Mouse (Mus musculus) heart, embryonic 12.5 days (tissue): ENCODE measurements at regions not wholly inside any gene's neighbourhood (a gene's known extent, or its start where the extent isn't known, plus 50 kb on each side); places are given as distances from the start of the nearest gene placed in this dataset.
"Not testable (repeated sequence)": the region's sequence is repeated elsewhere in the genome, so short reads cannot be mapped to it uniquely, and the experiment has no call there.

ENCODE experiments used
- ATAC-seq: fragments of 200-750 bp; cut with Nextera tagmentation; 2 replicates; pipeline ENCODE4 v1.8.0; 2017; ENCODE audit warnings: moderate TSS enrichment, moderate library complexity; ENCODE audit not compliant: insufficient number of reproducible peaks, low FRiP score
- H3K27ac ChIP-seq: fragments of 300-500 bp; sonication (generic); 2 replicates; pipeline ENCODE4 v1.5.1; 2016; ENCODE audit warnings: mild to moderate bottlenecking, moderate library complexity; ENCODE audit not compliant: poor library complexity, severe bottlenecking
- H3K27me3 ChIP-seq: fragments of 300-500 bp; sonication (generic); replicated peaks from 2 replicates; pipeline ENCODE4 v1.6.1; 2016; ENCODE audit warnings: mild to moderate bottlenecking, moderate library complexity
- H3K36me3 ChIP-seq: fragments of 300-500 bp; sonication (generic); 2 replicates; pipeline ENCODE4 v1.6.1; 2016; ENCODE audit warnings: mild to moderate bottlenecking, moderate library complexity
- H3K4me1 ChIP-seq: fragments of 300-500 bp; sonication (generic); replicated peaks from 2 replicates; pipeline ENCODE4 v1.6.1; 2016; ENCODE audit warnings: mild to moderate bottlenecking
- H3K4me2 ChIP-seq: fragments of 300-500 bp; sonication (generic); 2 replicates; pipeline ENCODE4 v1.6.1; 2016; ENCODE audit warnings: mild to moderate bottlenecking, moderate library complexity
- H3K4me3 ChIP-seq: fragments of 300-500 bp; sonication (generic); 2 replicates; pipeline ENCODE4 v1.5.1; 2016; ENCODE audit warnings: mild to moderate bottlenecking
- H3K9ac ChIP-seq: fragments of 300-500 bp; sonication (generic); 2 replicates; pipeline ENCODE4 v1.6.1; 2016; ENCODE audit warnings: mild to moderate bottlenecking, moderate library complexity
- H3K9me3 ChIP-seq: fragments of 300-500 bp; sonication (generic); replicated peaks from 2 replicates; pipeline ENCODE4 v1.6.1; 2016; ENCODE audit warnings: mild to moderate bottlenecking, moderate library complexity
- WGBS: fragments of 180-500 bp; shearing (Covaris S2); methylation state at CpG from one replicate; pipeline ENCODE4 v1.1.7; 2016; 5-methylcytosine and 5-hydroxymethylcytosine counted together

DNA sequence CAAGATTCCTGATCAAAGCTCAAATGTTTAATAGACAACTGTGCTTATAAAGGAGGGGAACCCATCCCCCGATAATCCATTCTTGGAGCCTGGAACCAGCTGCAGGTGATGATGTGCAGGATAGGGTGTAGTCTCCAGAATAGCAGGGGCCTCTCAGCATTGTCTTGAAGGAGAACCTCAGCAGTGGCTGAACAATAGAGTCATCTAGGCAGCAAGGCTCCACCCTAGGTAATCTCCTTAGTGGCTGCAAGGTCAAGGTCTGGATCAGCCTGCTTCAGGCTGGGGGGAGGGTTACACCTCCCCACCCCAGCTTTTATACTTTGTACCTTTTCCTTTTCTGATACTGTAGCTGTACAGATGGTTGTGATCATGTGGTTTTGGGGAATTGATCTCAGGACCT lies 116.8 kb upstream of the Mettl4 start:
- no peak overlapping the region for H3K4me2 ChIP-seq
- no peak overlapping the region for H3K27ac ChIP-seq
- no peaks in the 10 kb centered on the region for H3K27me3 ChIP-seq
- WGBS, result 90% methylated on average over 1 of the region's 1 CpGs
- ATAC-seq, result no peak
- no peaks in the 10 kb centered on the region for H3K4me1 ChIP-seq
- no peaks in the 10 kb centered on the region for H3K36me3 ChIP-seq
- no peak overlapping the region for H3K4me3 ChIP-seq
- H3K9ac ChIP-seq, result no peak overlapping the region
- H3K9me3 ChIP-seq, result no peaks in the 10 kb centered on the region

DNA sequence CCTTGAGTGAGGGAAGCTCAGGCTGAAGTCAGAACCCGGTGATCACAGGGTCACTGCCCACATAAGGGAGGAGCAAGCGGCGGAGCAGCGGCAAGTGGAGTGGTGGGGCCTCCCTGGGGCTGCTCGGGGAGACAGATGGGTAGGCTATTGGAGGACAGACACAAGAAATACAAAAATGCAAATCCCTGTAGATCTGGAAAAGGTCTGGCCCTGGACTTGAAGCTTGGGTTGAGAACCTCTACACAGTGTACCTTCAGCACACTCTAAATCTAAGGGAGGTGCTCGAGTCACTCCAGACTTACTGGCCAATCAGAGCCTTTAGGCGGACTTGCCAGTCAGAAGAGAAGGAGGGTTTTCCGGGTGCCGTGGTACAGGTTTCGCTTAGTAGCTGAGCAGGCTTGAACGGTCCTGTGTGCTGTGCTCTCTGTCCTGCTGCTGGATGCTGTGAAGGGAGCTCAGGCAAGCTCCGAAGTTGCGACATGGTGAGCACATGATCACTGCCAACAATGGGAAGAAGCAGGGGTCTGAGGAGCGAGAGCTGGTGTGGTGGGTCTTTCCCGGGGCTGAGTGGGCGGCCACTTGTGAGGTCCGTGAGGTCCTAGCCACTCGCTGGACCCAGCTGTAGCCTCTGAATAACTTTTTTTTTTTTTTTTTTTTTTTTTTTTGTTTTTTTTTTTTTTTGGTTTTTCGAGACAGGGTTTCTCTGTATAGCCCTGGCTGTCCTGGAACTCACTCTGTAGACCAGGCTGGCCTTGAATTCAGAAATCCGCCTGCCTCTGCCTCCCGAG lies 114.9 kb upstream of the Mettl4 start:
- ATAC-seq, result peak; percentile 97
- not testable (repeated sequence) for H3K27me3 ChIP-seq, H3K9me3 ChIP-seq, H3K4me1 ChIP-seq, H3K36me3 ChIP-seq
- Histone ChIP-seq H3K4me2 (peak overlapping the region; percentile 65), H3K9ac (peak overlapping the region; percentile 78), H3K4me3 (peak overlapping the region; percentile 70), H3K27ac (peak overlapping the region; percentile 56; the same call in 1 of the 2 replicates)
- 10% methylated on average over 20 of the region's 21 CpGs for WGBS

DNA sequence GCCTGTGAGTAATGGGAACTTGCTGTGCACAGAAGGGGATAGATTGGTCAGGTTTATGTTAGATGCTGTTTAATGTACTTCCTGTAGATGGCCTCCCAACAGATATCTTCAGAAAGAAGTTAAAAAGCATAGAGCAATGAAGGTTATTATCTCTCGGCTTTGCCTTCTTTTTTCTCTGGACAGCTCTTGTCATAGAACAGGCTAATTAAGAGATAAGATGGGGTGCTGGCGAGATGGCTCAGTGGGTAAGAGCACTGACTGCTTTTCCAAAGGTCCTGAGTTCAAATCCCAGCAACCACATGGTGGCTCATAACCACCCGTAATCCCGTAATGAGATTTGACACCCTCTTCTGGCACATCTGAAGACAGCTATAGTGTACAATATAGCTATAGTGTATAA lies 104.9 kb upstream of the Mettl4 start:
- not testable (repeated sequence) for H3K4me1 ChIP-seq, H3K36me3 ChIP-seq, H3K9me3 ChIP-seq, H3K4me2 ChIP-seq, H3K27ac ChIP-seq, H3K4me3 ChIP-seq, H3K9ac ChIP-seq, ATAC-seq, H3K27me3 ChIP-seq
- WGBS, result 77% methylated on average over 4 of the region's 4 CpGs

DNA sequence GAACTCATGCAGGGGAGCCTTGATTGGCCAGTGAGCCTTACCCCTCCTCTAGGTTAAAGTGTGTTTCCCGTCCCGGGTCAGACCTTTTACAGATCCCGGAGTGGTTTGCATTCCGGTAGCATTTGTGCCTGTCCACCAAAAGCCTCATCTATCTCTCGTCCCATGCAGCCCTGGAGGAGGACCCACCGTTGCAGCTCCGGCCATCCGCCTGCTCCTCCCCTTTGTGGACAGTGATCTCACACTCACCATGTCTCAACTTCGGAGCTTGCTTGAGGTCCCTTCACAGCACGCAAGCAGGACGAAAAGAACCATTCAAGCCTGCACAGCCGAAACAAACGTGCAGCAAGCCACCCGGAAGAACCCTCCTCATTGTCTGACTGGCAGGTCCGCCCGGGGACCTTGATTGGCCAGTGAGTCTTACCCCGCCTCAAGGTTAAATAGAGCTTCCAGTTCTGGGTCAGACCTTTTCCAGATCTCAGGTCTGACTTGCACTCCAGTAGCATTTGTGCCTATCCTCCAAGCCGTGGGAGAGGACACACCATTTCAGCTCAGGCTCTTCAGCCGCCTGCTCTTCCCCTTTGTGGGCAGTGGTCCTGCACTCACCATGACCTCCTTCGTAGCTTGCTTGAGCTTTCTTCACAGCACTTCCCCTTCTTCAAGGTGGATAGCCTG lies 84.8 kb upstream of the Mettl4 start:
- Histone ChIP-seq H3K36me3 (0 out of 2 replicates have a peak, but pooled peaks cover 11% of the 10 kb centered on the region), H3K27ac (peak overlapping the region; percentile 78), H3K4me3 (peak overlapping the region; percentile 78), H3K4me2 (peak overlapping the region; percentile 93), H3K27me3 (no peaks in the 10 kb centered on the region), H3K4me1 (peaks cover 5% of the 10 kb centered on the region), H3K9ac (peak overlapping the region; percentile 84), H3K9me3 (no peaks in the 10 kb centered on the region)
- 1% methylated on average over 20 of the region's 20 CpGs for WGBS
- ATAC-seq, result peak; percentile 95

DNA sequence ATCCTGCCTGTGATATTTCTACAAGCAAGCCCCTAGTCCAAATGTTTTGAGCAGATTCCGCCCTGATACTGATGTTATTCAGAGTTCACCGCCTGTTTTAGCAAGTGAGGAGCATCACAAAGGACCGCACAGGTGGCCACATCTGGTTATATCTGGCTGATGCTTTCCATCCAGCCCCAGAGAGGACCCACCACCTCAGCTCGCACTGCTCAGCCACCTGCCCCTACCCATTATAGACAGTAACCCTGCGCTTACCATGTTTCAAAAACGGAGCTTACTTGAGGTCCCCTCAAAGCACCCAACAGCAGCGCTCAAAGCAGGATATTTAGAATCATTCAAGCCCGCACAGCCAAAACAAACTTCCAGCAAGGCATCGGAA lies 84.2 kb upstream of the Mettl4 start:
- H3K36me3 ChIP-seq, result 0 out of 2 replicates have a peak, but pooled peaks cover 11% of the 10 kb centered on the region
- H3K4me2 ChIP-seq, result peak overlapping the region; percentile 93
- H3K9me3 ChIP-seq, H3K4me1 ChIP-seq, ATAC-seq, H3K27me3 ChIP-seq: not testable (repeated sequence)
- 8% methylated on average over 9 of the region's 9 CpGs for WGBS
- H3K27ac ChIP-seq, result peak overlapping the region; percentile 78
- peak overlapping the region; percentile 84 for H3K9ac ChIP-seq
- H3K4me3 ChIP-seq, result peak overlapping the region; percentile 78

DNA sequence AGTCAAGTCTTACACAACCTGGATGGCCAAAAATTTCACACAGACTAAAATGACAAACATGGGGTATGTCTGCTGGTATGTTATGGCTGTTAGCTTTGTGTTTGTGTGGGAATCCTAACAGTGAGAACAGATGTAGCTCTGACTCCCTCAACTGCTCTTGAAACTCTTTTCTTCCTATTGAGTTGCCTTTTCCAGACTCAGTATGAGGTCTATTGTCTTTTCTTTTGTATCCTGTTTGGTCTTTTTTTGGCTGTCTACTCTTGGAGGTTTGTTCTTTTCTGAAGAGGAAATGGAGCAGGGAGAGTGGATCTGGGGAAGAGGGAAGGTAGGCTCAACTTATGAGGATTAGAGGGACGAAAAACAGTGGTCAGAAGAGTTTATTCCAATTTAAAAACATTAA lies 76.6 kb upstream of the Mettl4 start:
- H3K4me2 ChIP-seq, ATAC-seq, H3K27me3 ChIP-seq, H3K4me3 ChIP-seq, H3K9ac ChIP-seq, H3K27ac ChIP-seq, H3K4me1 ChIP-seq: not testable (repeated sequence)
- peaks cover 42% of the 10 kb centered on the region for H3K36me3 ChIP-seq
- peaks cover 16% of the 10 kb centered on the region for H3K9me3 ChIP-seq
- WGBS, result 79% methylated on average over 1 of the region's 1 CpGs

DNA sequence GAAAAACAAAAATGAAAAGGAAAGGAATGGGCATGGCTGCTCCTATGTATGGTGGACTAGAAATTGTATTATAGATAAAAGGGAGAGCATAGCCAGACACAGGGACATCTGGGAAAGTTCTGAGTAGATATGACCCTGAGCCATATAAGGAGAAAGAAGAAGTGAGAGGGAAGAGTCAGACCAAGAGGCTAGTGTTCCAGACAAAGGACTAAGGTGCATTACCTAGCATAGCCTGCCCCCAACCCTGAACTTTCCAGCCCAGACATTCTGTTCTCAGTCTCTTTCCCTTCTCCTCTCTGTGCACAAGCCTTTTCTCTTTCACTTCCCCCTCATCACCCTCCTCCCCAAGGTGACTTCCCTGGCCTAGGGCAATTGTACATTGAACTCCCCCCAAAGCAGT lies 58.9 kb upstream of the Mettl4 start:
- peaks cover 4% of the 10 kb centered on the region; the same call in 1 of the 2 replicates for H3K36me3 ChIP-seq
- no peaks in the 10 kb centered on the region for H3K27me3 ChIP-seq
- H3K4me1 ChIP-seq, result no peaks in the 10 kb centered on the region
- no peak overlapping the region for H3K27ac ChIP-seq
- H3K9ac ChIP-seq, result no peak overlapping the region
- H3K4me2 ChIP-seq, result no peak overlapping the region
- H3K4me3 ChIP-seq, result no peak overlapping the region
- peaks cover 20% of the 10 kb centered on the region; the same call in 1 of the 2 replicates for H3K9me3 ChIP-seq
- no peak for ATAC-seq
